Mouse (Mus musculus): Measurements from ENCODE around the gene Nfyc. TPM values are rescaled to one million over a fixed set of nuclear protein-coding genes. Genes with fewer than 3 reads are reported as not detected.

Gene Nfyc
- total and polyA plus RNA-seq, 3 experiments: 39.5 to 178 (median 64.8) TPM

- TF ChIP-seq MYB (IDR thresholded peaks at IDR 0.05; ENCODE audit: low read depth, low read length): no peak
- TF ChIP-seq MEF2A (IDR thresholded peaks at IDR 0.05; ENCODE audit: extremely low read depth, insufficient replicate concordance, low read depth, low read length, poor library complexity, severe bottlenecking): no peak
- TF ChIP-seq ELF1 (IDR thresholded peaks at IDR 0.05; ENCODE audit: low read depth, low read length): no peak
- TF ChIP-seq EP300 (IDR thresholded peaks at IDR 0.05; ENCODE audit: low read depth in 1 of 2, low read length in 2 of 2): no peak
- no peak for TF ChIP-seq ZMIZ1 (IDR thresholded peaks at IDR 0.05; ENCODE audit: low read depth, low read length)
- no peak for TF ChIP-seq USF2 (IDR thresholded peaks at IDR 0.05; ENCODE audit: borderline replicate concordance in 1 of 2, insufficient read depth in 1 of 2, low read depth in 1 of 2, low read length in 2 of 2)
- no peak for TF ChIP-seq ETS1 (IDR thresholded peaks at IDR 0.05; ENCODE audit: low read depth, low read length)
- no peak for TF ChIP-seq POLR2AphosphoS5 (IDR thresholded peaks at IDR 0.05; ENCODE audit: borderline replicate concordance, low read depth, low read length)
- TF ChIP-seq MAX (IDR thresholded peaks at IDR 0.05; ENCODE audit: low read length): no peak
- no peak overlapping the region for H3K4me3 ChIP-seq (ENCODE audit: control insufficient read depth in 1 of 2, insufficient read depth in 1 of 2, low read depth in 2 of 2, low read length in 2 of 2)
- H3K9me3 ChIP-seq (replicated peaks; ENCODE audit: insufficient read depth, low read length): no peaks in the 10 kb centered on the region
- H3K9ac ChIP-seq (ENCODE audit: control insufficient read depth, low read depth, low read length, poor library complexity, severe bottlenecking): no peak overlapping the region
- no peaks in the 10 kb centered on the region for H3K27me3 ChIP-seq (ENCODE audit: control insufficient read depth in 1 of 2, insufficient read depth in 2 of 2, low read length in 2 of 2)
- H3K79me2 ChIP-seq (ENCODE audit: control insufficient read depth, insufficient read depth, low read length, poor library complexity): peaks cover 76% of the 10 kb centered on the region
- no peak for DNase-seq (ENCODE audit: low read depth, low spot score)
- H3K27ac ChIP-seq (ENCODE audit: control insufficient read depth, low read depth, low read length): no peak overlapping the region
- H3K4me1 ChIP-seq (ENCODE audit: control insufficient read depth in 1 of 2, insufficient read depth in 2 of 2, low read length in 2 of 2): peaks cover 5 to 14% of the 10 kb centered on the region in 2 experiments; a peak in 3 of 4 replicates
- peaks cover 3 to 45% of the 10 kb centered on the region in 2 experiments; a peak in 3 of 4 replicates for H3K36me3 ChIP-seq (ENCODE audit: control insufficient read depth in 1 of 2, insufficient read depth in 2 of 2, low read length in 2 of 2)
These were observed 11.5 kb downstream of the Nfyc start for GRCm38 (mm10) chr4:120819871-120820270.

GRCm38 (mm10) chr4:120819296-120819695, 12.1 kb downstream of the Nfyc start:
- Histone ChIP-seq H3K9ac (ENCODE audit: control insufficient read depth, low read depth, low read length, poor library complexity, severe bottlenecking) (no peak overlapping the region), H3K27me3 (ENCODE audit: control insufficient read depth in 1 of 2, insufficient read depth in 2 of 2, low read length in 2 of 2) (no peaks in the 10 kb centered on the region), H3K9me3 (replicated peaks; ENCODE audit: insufficient read depth, low read length) (no peaks in the 10 kb centered on the region), H3K36me3 (ENCODE audit: control insufficient read depth in 1 of 2, insufficient read depth in 2 of 2, low read length in 2 of 2) (peaks cover 3 to 47% of the 10 kb centered on the region in 2 experiments; a peak in 3 of 4 replicates), H3K27ac (ENCODE audit: control insufficient read depth, low read depth, low read length) (no peak overlapping the region), H3K4me1 (ENCODE audit: control insufficient read depth in 1 of 2, insufficient read depth in 2 of 2, low read length in 2 of 2) (peaks cover 10 to 15% of the 10 kb centered on the region in 2 experiments), H3K79me2 (ENCODE audit: control insufficient read depth, insufficient read depth, low read length, poor library complexity) (peaks cover 72% of the 10 kb centered on the region), H3K4me3 (ENCODE audit: control insufficient read depth in 1 of 2, insufficient read depth in 1 of 2, low read depth in 2 of 2, low read length in 2 of 2) (no peak overlapping the region)
- TF ChIP-seq ELF1 (IDR thresholded peaks at IDR 0.05; ENCODE audit: low read depth, low read length) (no peak), MAX (IDR thresholded peaks at IDR 0.05; ENCODE audit: low read length) (no peak), GABPA (IDR thresholded peaks at IDR 0.05; ENCODE audit: low read depth, low read length) (no peak), POLR2AphosphoS5 (IDR thresholded peaks at IDR 0.05; ENCODE audit: borderline replicate concordance, low read depth, low read length) (no peak), KAT2A (conservative IDR thresholded peaks at IDR 0.05; ENCODE audit: low read depth, low read length) (no peak), POLR2AphosphoS2 (IDR thresholded peaks at IDR 0.05; ENCODE audit: low read length) (no peak)
- DNase-seq (ENCODE audit: low read depth, low spot score): no peak

- no peak for TF ChIP-seq NRF1 (IDR thresholded peaks at IDR 0.05; ENCODE audit: insufficient read depth, low read depth, low read length, poor library complexity, severe bottlenecking)
- no peak for TF ChIP-seq USF1 (IDR thresholded peaks at IDR 0.05; ENCODE audit: low read depth, low read length)
- TF ChIP-seq ELF1 (IDR thresholded peaks at IDR 0.05; ENCODE audit: low read depth, low read length): no peak
- TF ChIP-seq MAZ (IDR thresholded peaks at IDR 0.05; ENCODE audit: low read depth, low read length): no peak
- no peak for TF ChIP-seq TCF12 (IDR thresholded peaks at IDR 0.05; ENCODE audit: low read depth, low read length)
- TF ChIP-seq JUND (IDR thresholded peaks at IDR 0.05; ENCODE audit: low read depth, low read length): no peak
- TF ChIP-seq TAL1 (IDR thresholded peaks at IDR 0.05; ENCODE audit: low read length): no peak
- no peak for TF ChIP-seq TBP (IDR thresholded peaks at IDR 0.05; ENCODE audit: low read depth, low read length)
- no peak for TF ChIP-seq SIN3A (IDR thresholded peaks at IDR 0.05; ENCODE audit: low read length)
- TF ChIP-seq ZKSCAN1 (IDR thresholded peaks at IDR 0.05; ENCODE audit: low read depth, low read length): no peak
- no peak for TF ChIP-seq KAT2A (conservative IDR thresholded peaks at IDR 0.05; ENCODE audit: low read depth, low read length)
- Histone ChIP-seq H3K27ac (ENCODE audit: control insufficient read depth, low read depth, low read length) (no peak overlapping the region), H3K36me3 (ENCODE audit: control insufficient read depth in 1 of 2, insufficient read depth in 2 of 2, low read length in 2 of 2) (peaks cover 3 to 41% of the 10 kb centered on the region in 2 experiments; a peak in 3 of 4 replicates), H3K27me3 (ENCODE audit: control insufficient read depth in 1 of 2, insufficient read depth in 2 of 2, low read length in 2 of 2) (no peaks in the 10 kb centered on the region), H3K4me3 (ENCODE audit: control insufficient read depth in 1 of 2, insufficient read depth in 1 of 2, low read depth in 2 of 2, low read length in 2 of 2) (no peak overlapping the region), H3K9me3 (replicated peaks; ENCODE audit: insufficient read depth, low read length) (no peaks in the 10 kb centered on the region), H3K4me1 (ENCODE audit: control insufficient read depth in 1 of 2, insufficient read depth in 2 of 2, low read length in 2 of 2) (peaks cover 11 to 13% of the 10 kb centered on the region in 2 experiments; a peak in 3 of 4 replicates), H3K79me2 (ENCODE audit: control insufficient read depth, insufficient read depth, low read length, poor library complexity) (peaks cover 70% of the 10 kb centered on the region), H3K9ac (ENCODE audit: control insufficient read depth, low read depth, low read length, poor library complexity, severe bottlenecking) (no peak overlapping the region)
- no peak for DNase-seq (ENCODE audit: low read depth, low spot score)
These were observed 13.4 kb downstream of the Nfyc start for GRCm38 (mm10) chr4:120817951-120818350.

Data from MEL (cell line).